Mouse (Mus musculus): ENCODE results near the gene Sesn3. TPM values are rescaled to one million over a fixed set of nuclear protein-coding genes. Genes with fewer than 3 reads are reported as not detected.

The Sesn3 gene
- polyA plus RNA-seq, 1 experiment from 2014 or later, result 5.6 TPM

- whole genome bisulfite sequencing, result 58% methylated on average over 9 of the region's 9 CpGs
- H3K4me1 ChIP-seq (replicated peaks; ENCODE audit: control insufficient read depth, insufficient read depth, low read length), result no peaks in the 10 kb centered on the region
- ATAC-seq, result no peak
- H3K36me3 ChIP-seq (ENCODE audit: control insufficient read depth, insufficient read depth), result no peaks in the 10 kb centered on the region
- no peak overlapping the region for H3K4me2 ChIP-seq (replicated peaks; ENCODE audit: low read depth)
- no peak overlapping the region for H3K27ac ChIP-seq (ENCODE audit: low read depth, low read length)
- H3K9me3 ChIP-seq (ENCODE audit: control insufficient read depth), result no peaks in the 10 kb centered on the region
- no peaks in the 10 kb centered on the region for H3K27me3 ChIP-seq (replicated peaks; ENCODE audit: control insufficient read depth, insufficient read depth, low read length)
- no peak overlapping the region for H3K4me3 ChIP-seq (ENCODE audit: low read depth, low read length)
- TF ChIP-seq CTCF (IDR thresholded peaks at IDR 0.05; ENCODE audit: low read depth), result no peak
- H3K9ac ChIP-seq (ENCODE audit: low read depth, low read length), result no peak overlapping the region
These were observed 30.3 kb upstream of the Sesn3 start for GRCm38 (mm10) chr9:14244528-14244927.

DNA sequence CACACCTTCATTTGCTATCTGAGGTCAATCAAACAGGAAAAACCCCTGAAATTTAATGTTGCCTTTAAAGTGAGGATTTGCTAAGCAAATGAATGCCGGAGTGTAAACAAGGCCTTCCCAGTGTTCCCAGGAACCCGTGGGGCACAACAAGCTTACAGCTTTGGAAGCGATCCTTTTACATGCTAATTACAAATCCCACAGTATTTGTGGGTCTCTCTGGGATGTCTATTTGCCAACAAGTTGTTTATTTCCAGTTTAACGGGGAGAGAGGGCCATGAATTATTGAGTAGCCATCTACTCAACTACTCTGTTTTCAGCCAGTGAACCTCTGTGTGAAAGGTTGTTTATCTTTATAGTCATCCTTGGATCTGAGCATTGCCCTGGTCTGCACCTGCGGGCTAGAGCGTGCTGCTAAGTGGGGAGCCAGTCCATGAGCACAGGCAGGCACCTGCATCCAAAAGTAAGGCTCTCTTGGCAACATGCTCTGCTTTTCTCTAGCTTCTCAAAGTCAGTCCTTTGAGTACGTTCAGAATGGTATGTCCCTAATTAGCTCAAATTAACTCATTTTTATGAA, 29.8 kb upstream of the Sesn3 start:
- H3K27me3 ChIP-seq (replicated peaks; ENCODE audit: control insufficient read depth, insufficient read depth, low read length), result no peaks in the 10 kb centered on the region
- 47% methylated on average over 7 of the region's 7 CpGs for WGBS
- no peak overlapping the region for H3K27ac ChIP-seq (ENCODE audit: low read depth, low read length)
- H3K4me2 ChIP-seq (replicated peaks; ENCODE audit: low read depth), result no peak overlapping the region
- no peak for TF ChIP-seq CTCF (IDR thresholded peaks at IDR 0.05; ENCODE audit: low read depth)
- H3K9ac ChIP-seq (ENCODE audit: low read depth, low read length), result no peak overlapping the region
- no peak for ATAC-seq
- H3K4me1 ChIP-seq (replicated peaks; ENCODE audit: control insufficient read depth, insufficient read depth, low read length), result no peaks in the 10 kb centered on the region
- no peaks in the 10 kb centered on the region for H3K36me3 ChIP-seq (ENCODE audit: control insufficient read depth, insufficient read depth)
- no peaks in the 10 kb centered on the region for H3K9me3 ChIP-seq (ENCODE audit: control insufficient read depth)
- H3K4me3 ChIP-seq (ENCODE audit: low read depth, low read length), result no peak overlapping the region

DNA sequence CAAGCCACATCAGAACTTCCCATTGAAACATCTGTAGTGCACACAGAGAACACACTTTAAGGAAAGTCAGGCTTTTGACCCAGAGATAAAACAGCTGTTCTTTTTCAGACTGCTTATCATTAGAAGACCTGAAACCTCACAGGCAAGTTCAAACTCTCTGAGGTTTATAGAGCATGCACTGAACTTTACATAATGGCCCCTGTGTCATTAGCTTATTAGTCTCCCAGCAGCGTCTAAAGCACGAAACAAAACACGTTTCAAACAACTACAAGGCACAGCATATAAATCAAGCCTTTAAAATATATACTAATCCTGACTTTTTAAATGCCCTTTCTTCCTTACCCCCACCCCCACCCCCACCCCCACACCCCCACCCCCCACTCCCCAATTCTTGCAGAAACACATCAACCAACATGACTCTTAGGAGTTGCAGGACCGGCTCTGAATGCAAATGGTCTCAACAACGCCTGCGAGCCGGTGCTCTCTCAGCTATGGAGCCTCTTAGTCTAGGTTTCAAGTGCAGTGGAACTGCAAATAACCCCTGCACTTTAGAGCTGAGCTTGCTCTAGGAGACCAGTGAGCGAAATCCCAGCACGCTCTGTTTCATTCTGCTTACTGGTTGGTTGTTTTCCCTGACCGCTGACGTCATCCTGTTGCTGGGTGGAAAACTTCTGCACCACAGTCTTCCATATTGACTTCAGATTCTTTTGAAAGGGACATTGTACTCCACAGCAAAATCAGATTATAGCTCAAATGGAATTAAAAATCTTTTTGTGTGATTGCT, 28.7 kb upstream of the Sesn3 start:
- H3K36me3 ChIP-seq (ENCODE audit: control insufficient read depth, insufficient read depth), result no peaks in the 10 kb centered on the region
- H3K27me3 ChIP-seq (replicated peaks; ENCODE audit: control insufficient read depth, insufficient read depth, low read length), result no peaks in the 10 kb centered on the region
- no peak overlapping the region for H3K4me2 ChIP-seq (replicated peaks; ENCODE audit: low read depth)
- 21% methylated on average over 11 of the region's 11 CpGs for WGBS
- H3K4me1 ChIP-seq (replicated peaks; ENCODE audit: control insufficient read depth, insufficient read depth, low read length), result no peaks in the 10 kb centered on the region
- no peak overlapping the region for H3K4me3 ChIP-seq (ENCODE audit: low read depth, low read length)
- H3K9ac ChIP-seq (ENCODE audit: low read depth, low read length), result no peak overlapping the region
- TF ChIP-seq CTCF (IDR thresholded peaks at IDR 0.05; ENCODE audit: low read depth), result no peak
- peak; percentile 57 for ATAC-seq
- no peaks in the 10 kb centered on the region for H3K9me3 ChIP-seq (ENCODE audit: control insufficient read depth)
- no peak overlapping the region for H3K27ac ChIP-seq (ENCODE audit: low read depth, low read length)

GRCm38 (mm10) chr9:14247480-14248208, 27.2 kb upstream of the Sesn3 start:
- H3K4me1 ChIP-seq (replicated peaks; ENCODE audit: control insufficient read depth, insufficient read depth, low read length), result no peaks in the 10 kb centered on the region
- H3K27ac ChIP-seq (ENCODE audit: low read depth, low read length), result no peak overlapping the region
- H3K27me3 ChIP-seq (replicated peaks; ENCODE audit: control insufficient read depth, insufficient read depth, low read length), result no peaks in the 10 kb centered on the region
- no peak overlapping the region for H3K4me3 ChIP-seq (ENCODE audit: low read depth, low read length)
- no peak overlapping the region for H3K4me2 ChIP-seq (replicated peaks; ENCODE audit: low read depth)
- H3K9ac ChIP-seq (ENCODE audit: low read depth, low read length), result no peak overlapping the region
- no peak for ATAC-seq
- H3K36me3 ChIP-seq (ENCODE audit: control insufficient read depth, insufficient read depth), result no peaks in the 10 kb centered on the region
- 69% methylated on average over 12 of the region's 12 CpGs for WGBS
- no peak for TF ChIP-seq CTCF (IDR thresholded peaks at IDR 0.05; ENCODE audit: low read depth)
- no peaks in the 10 kb centered on the region for H3K9me3 ChIP-seq (ENCODE audit: control insufficient read depth)

- no peak overlapping the region for H3K4me2 ChIP-seq (replicated peaks; ENCODE audit: low read depth)
- no peaks in the 10 kb centered on the region for H3K36me3 ChIP-seq (ENCODE audit: control insufficient read depth, insufficient read depth)
- no peaks in the 10 kb centered on the region for H3K27me3 ChIP-seq (replicated peaks; ENCODE audit: control insufficient read depth, insufficient read depth, low read length)
- 83% methylated on average over 3 of the region's 3 CpGs for WGBS
- no peak overlapping the region for H3K9ac ChIP-seq (ENCODE audit: low read depth, low read length)
- no peak overlapping the region for H3K27ac ChIP-seq (ENCODE audit: low read depth, low read length)
- H3K4me1 ChIP-seq (replicated peaks; ENCODE audit: control insufficient read depth, insufficient read depth, low read length), result no peaks in the 10 kb centered on the region
- no peaks in the 10 kb centered on the region for H3K9me3 ChIP-seq (ENCODE audit: control insufficient read depth)
- H3K4me3 ChIP-seq (ENCODE audit: low read depth, low read length), result no peak overlapping the region
- no peak for TF ChIP-seq CTCF (IDR thresholded peaks at IDR 0.05; ENCODE audit: low read depth)
- no peak for ATAC-seq
These were observed 26.7 kb upstream of the Sesn3 start for GRCm38 (mm10) chr9:14248209-14248596.

DNA sequence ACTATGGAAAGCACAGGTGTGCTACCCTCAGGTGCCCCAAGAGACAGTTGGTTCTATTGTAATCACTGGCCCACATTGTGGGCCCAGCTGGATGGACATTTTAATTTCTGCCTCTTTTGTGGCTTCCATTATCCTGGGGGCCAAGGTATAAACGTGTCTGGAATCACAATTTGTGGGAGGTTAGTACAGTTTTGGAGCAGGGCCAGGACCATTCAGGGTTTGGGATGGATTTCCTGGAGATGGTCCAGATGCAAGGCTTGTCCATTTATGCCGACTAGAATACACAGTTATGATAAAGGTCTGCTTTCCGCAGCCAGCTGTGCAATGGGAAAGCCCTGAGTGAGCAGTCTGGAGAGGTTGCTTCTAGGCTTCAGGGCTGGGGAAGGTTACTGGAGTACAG, 13.7 kb upstream of the Sesn3 start:
- H3K4me3 ChIP-seq (ENCODE audit: low read depth, low read length), result no peak overlapping the region
- no peaks in the 10 kb centered on the region for H3K36me3 ChIP-seq (ENCODE audit: control insufficient read depth, insufficient read depth)
- whole genome bisulfite sequencing, result 41% methylated on average over 3 of the region's 3 CpGs
- no peak for ATAC-seq
- H3K27me3 ChIP-seq (replicated peaks; ENCODE audit: control insufficient read depth, insufficient read depth, low read length), result no peaks in the 10 kb centered on the region
- no peak overlapping the region for H3K27ac ChIP-seq (ENCODE audit: low read depth, low read length)
- no peak overlapping the region for H3K4me2 ChIP-seq (replicated peaks; ENCODE audit: low read depth)
- H3K9ac ChIP-seq (ENCODE audit: low read depth, low read length), result no peak overlapping the region
- no peaks in the 10 kb centered on the region for H3K9me3 ChIP-seq (ENCODE audit: control insufficient read depth)
- H3K4me1 ChIP-seq (replicated peaks; ENCODE audit: control insufficient read depth, insufficient read depth, low read length), result no peaks in the 10 kb centered on the region
- no peak for TF ChIP-seq CTCF (IDR thresholded peaks at IDR 0.05; ENCODE audit: low read depth)

Measured in intestine, postnatal 0 days (tissue).